Mouse (Mus musculus) gonadal fat pad, adult 2 months (tissue): Measurements from ENCODE around the gene Lzts3. TPM values are rescaled to one million over a fixed set of nuclear protein-coding genes. Genes with fewer than 3 reads are reported as not detected.
A peak's percentile ranks its signal among the peaks of the same experiment; 100 is the strongest.
"Not testable (repeated sequence)": the region's sequence is repeated elsewhere in the genome, so short reads cannot be mapped to it uniquely, and the experiment has no call there.

ENCODE experiments used
- DNase-seq: peaks from one replicate; pipeline ENCODE4 v3.0.0-alpha.2; 2012; ENCODE audit warnings: low read depth
- polyA plus RNA-seq: library from polyadenylated mRNA; depleted of rRNA; stranded (reverse); fragments of >200 nt; gene quantifications from 2 replicates; pipeline ENCODE4 v1.2.3, GENCODE M21; 2012; rRNA removed

The Lzts3 gene
- polyA plus RNA-seq: 12.5 and 14.8 TPM in 2 replicates

- no peak for DNase-seq
Measured at GRCm38 (mm10) chr2:130642684-130643369, at the start of gene Lzts3. Gene Lzts3, minus strand, starts transcription at chr2:130642803.

GRCm38 (mm10) chr2:130689011-130689410 is 46.4 kb upstream of the Lzts3 start:
- DNase-seq: no peak

GRCm38 (mm10) chr2:130685426-130685825 is 42.8 kb upstream of the Lzts3 start:
- DNase-seq: no peak

- DNase-seq: no peak
Measured at GRCm38 (mm10) chr2:130681531-130681930, 38.9 kb upstream of the Lzts3 start.

- DNase-seq: no peak
Measured at GRCm38 (mm10) chr2:130679899-130680298, 37.3 kb upstream of the Lzts3 start.

- DNase-seq: no peak
Measured at GRCm38 (mm10) chr2:130679154-130679553, 36.6 kb upstream of the Lzts3 start.

GRCm38 (mm10) chr2:130677211-130677610 is 34.6 kb upstream of the Lzts3 start:
- no peak for DNase-seq

GRCm38 (mm10) chr2:130667559-130667958 is 25.0 kb upstream of the Lzts3 start, which contains the start of gene Itpa:
Gene Itpa, plus strand, starts transcription at chr2:130667610.
- DNase-seq: no peak

GRCm38 (mm10) chr2:130664102-130664701 is 21.6 kb upstream of the Lzts3 start, which contains the start of gene Ddrgk1:
Gene Ddrgk1, minus strand, starts transcription at chr2:130664659.
- DNase-seq: peak; percentile 69

GRCm38 (mm10) chr2:130663342-130663741 is 20.7 kb upstream of the Lzts3 start:
- DNase-seq: no peak

- DNase-seq: no peak
Measured at GRCm38 (mm10) chr2:130658530-130658929, 15.9 kb upstream of the Lzts3 start.

GRCm38 (mm10) chr2:130657541-130657940 is 14.9 kb upstream of the Lzts3 start:
- no peak for DNase-seq

GRCm38 (mm10) chr2:130656536-130656935 is 13.9 kb upstream of the Lzts3 start:
- no peak for DNase-seq

GRCm38 (mm10) chr2:130655660-130656339 is 13.2 kb upstream of the Lzts3 start:
- no peak for DNase-seq

- DNase-seq: no peak
Measured at GRCm38 (mm10) chr2:130653760-130654159, 11.2 kb upstream of the Lzts3 start.

GRCm38 (mm10) chr2:130653303-130653702 is 10.7 kb upstream of the Lzts3 start:
- no peak for DNase-seq

GRCm38 (mm10) chr2:130649028-130649427 is 6.4 kb upstream of the Lzts3 start:
- not testable (repeated sequence) for DNase-seq

GRCm38 (mm10) chr2:130645198-130645597 is 2.6 kb upstream of the Lzts3 start:
- no peak for DNase-seq

GRCm38 (mm10) chr2:130642197-130642660 is 374 bp downstream of the Lzts3 start:
- DNase-seq: no peak

- DNase-seq: no peak
Measured at GRCm38 (mm10) chr2:130641351-130642025, 1.1 kb downstream of the Lzts3 start.

GRCm38 (mm10) chr2:130639276-130639675 is 3.3 kb downstream of the Lzts3 start:
- no peak for DNase-seq

- DNase-seq: no peak
Measured at GRCm38 (mm10) chr2:130638101-130638611, 4.4 kb downstream of the Lzts3 start.
